18 mouse cellular contexts compared by ENCODE assay signal in the genomic region with DNA sequence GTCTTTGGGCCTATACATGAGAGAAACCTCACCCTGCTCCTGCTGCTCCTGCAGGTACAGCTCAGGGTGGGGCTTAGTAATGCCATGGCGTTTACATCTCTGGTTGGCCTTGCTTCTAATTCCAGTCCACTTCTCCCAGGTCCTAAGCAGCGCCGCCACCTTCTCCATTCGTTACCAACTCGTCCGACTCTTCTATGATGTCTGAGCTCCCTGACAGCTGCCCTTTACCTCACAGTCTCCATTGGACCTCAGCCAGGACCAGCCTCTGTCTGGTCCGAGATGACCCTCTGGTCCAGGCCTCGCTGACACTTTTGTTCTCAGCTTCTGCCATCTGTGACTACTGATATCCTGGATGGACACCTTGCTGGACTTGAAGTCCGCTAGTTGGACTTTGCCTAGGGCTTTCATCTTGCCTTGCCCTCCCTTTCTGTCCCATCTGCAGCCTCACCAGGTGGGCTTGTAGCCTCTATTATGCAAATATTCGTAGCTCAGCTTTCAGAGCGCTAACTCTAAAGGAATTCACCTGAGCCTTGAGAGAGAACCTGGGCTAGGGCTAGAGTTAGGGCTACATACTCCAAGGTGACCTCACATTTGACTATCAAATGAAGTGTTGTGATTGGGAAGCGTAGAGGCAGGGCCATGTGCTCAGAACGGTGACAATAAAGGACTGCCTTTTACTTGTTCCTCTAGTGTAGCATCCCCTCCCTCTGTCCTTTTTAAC. TPM values are rescaled to one million over a fixed set of nuclear protein-coding genes. Genes with fewer than 3 reads are reported as not detected.
DNase-seq lines count a peak whose midpoint lies in the region; ATAC-seq and TF ChIP-seq lines count a peak whose summit lies in the region.
"Had no signal": no experiment of that assay in that cellular context is flagged by ENCODE, and none has a peak within 500 bp of the region (broad histone marks: within the 10 kb centered on the region; RNA-seq: fewer than 3 reads in every experiment).

No protein-coding gene starts in this region.

- no peak overlapping the region for H3K9ac ChIP-seq in neural tube, embryonic 12.5 days
- H3K9ac ChIP-seq in liver, postnatal 0 days (replicated peaks): no peak overlapping the region; the same call in 1 of the 2 replicates
- H3K9ac ChIP-seq: forebrain, embryonic 13.5 days; heart, embryonic 12.5 days; limb, embryonic 13.5 days had no signal

- H3K27ac ChIP-seq in neural tube, embryonic 12.5 days: no peak overlapping the region
- peak overlapping the region; percentile 76; the same call in 1 of the 2 replicates for H3K27ac ChIP-seq in liver, postnatal 0 days (ENCODE audit: low read depth)

- H3K9me3 ChIP-seq in erythroblast, embryonic 14.5 days (ENCODE audit: control insufficient read depth, low read length): peaks cover 3% of the 10 kb centered on the region; the same call in 1 of the 2 replicates
- H3K9me3 ChIP-seq in neural tube, embryonic 12.5 days: no peaks in the 10 kb centered on the region
- H3K9me3 ChIP-seq in liver, postnatal 0 days (ENCODE audit: low read length): no peaks in the 10 kb centered on the region
- H3K9me3 ChIP-seq: forebrain, embryonic 13.5 days; heart, embryonic 12.5 days; limb, embryonic 13.5 days; megakaryocyte, embryonic 14.5 days had no signal

- no peak for TF ChIP-seq CTCF in liver, postnatal 0 days (IDR thresholded peaks at IDR 0.05; ENCODE audit: low read depth)
- no peak for TF ChIP-seq CTCF in lung, adult 2 months (IDR thresholded peaks at IDR 0.05; ENCODE audit: insufficient read depth, low read length)

- 97% methylated on average over 13 of the region's 13 CpGs for WGBS in neural tube, embryonic 12.5 days
- WGBS in liver, postnatal 0 days (ENCODE audit: insufficient replicate concordance): 91% methylated on average over 13 of the region's 13 CpGs
- WGBS in lung, adult 2 months: 91% methylated on average over 13 of the region's 13 CpGs

- H3K4me2 ChIP-seq in neural tube, embryonic 12.5 days (replicated peaks): no peak overlapping the region
- H3K4me2 ChIP-seq in liver, postnatal 0 days (ENCODE audit: low read depth, low read length): peak overlapping the region; percentile 54
- H3K4me2 ChIP-seq: forebrain, embryonic 13.5 days had no signal

- H3K36me3 ChIP-seq in erythroblast, embryonic 14.5 days (ENCODE audit: control insufficient read depth): peaks cover 95% of the 10 kb centered on the region
- peaks cover 44% of the 10 kb centered on the region for H3K36me3 ChIP-seq in neural tube, embryonic 12.5 days
- peaks cover 54% of the 10 kb centered on the region for H3K36me3 ChIP-seq in liver, postnatal 0 days (replicated peaks; ENCODE audit: insufficient read depth, low read length)

- no peak for DNase-seq in neural tube, embryonic 10.5 days (ENCODE audit: extremely low spot score, low spot score)
- DNase-seq in ZHBTc4 (ENCODE audit: low read depth, low spot score): peak; percentile 88
- DNase-seq in liver, postnatal 0 days: no peak
- DNase-seq in gastrocnemius, postnatal 10 days: no peak
- no peak for DNase-seq in lung, adult 2 months
- DNase-seq: heart, postnatal 4 days; kidney, adult 2 months; kidney, postnatal 36 days; layer of hippocampus, adult 9-11 months; thymus, adult 2 months had no signal

- no peak for TF ChIP-seq EP300 in liver, postnatal 0 days (IDR thresholded peaks at IDR 0.05; ENCODE audit: low read depth)

- peak overlapping the region; percentile 70 for H3K4me3 ChIP-seq in erythroblast, embryonic 14.5 days (replicated peaks)
- H3K4me3 ChIP-seq in neural tube, embryonic 12.5 days: 0 out of 2 replicates have a peak overlapping the region, but pooled peaks have one; percentile 1
- peak overlapping the region; percentile 79 for H3K4me3 ChIP-seq in liver, postnatal 0 days (ENCODE audit: low read depth, low read length)
- no peak overlapping the region for H3K4me3 ChIP-seq in lung, adult 2 months (replicated peaks; ENCODE audit: extremely low read depth, low read depth, low read length)
- H3K4me3 ChIP-seq: limb, embryonic 13.5 days had no signal

- H3K4me1 ChIP-seq in erythroblast, embryonic 14.5 days (ENCODE audit: control insufficient read depth): peaks cover 48% of the 10 kb centered on the region
- H3K4me1 ChIP-seq in neural tube, embryonic 12.5 days: peaks cover 22% of the 10 kb centered on the region
- peaks cover 20% of the 10 kb centered on the region for H3K4me1 ChIP-seq in liver, postnatal 0 days (ENCODE audit: insufficient read depth)
- no peaks in the 10 kb centered on the region; the same call in 1 of the 2 replicates for H3K4me1 ChIP-seq in lung, adult 2 months (ENCODE audit: control insufficient read depth, insufficient read depth, low read length)

- ATAC-seq in erythroblast, adult 5-6 weeks (replicated peaks; ENCODE audit: low FRiP score, poor library complexity, severe bottlenecking): no peak
- no peak for ATAC-seq in neural tube, embryonic 12.5 days (ENCODE audit: low FRiP score, low read depth)
- no peak for ATAC-seq in liver, postnatal 0 days
- ATAC-seq: lung, postnatal 0 days had no signal

- H3K27me3 ChIP-seq in erythroblast, embryonic 14.5 days (ENCODE audit: control insufficient read depth): no peaks in the 10 kb centered on the region
- H3K27me3 ChIP-seq in neural tube, embryonic 12.5 days (replicated peaks): no peaks in the 10 kb centered on the region
- H3K27me3 ChIP-seq in liver, postnatal 0 days (ENCODE audit: insufficient read depth, low read length): no peaks in the 10 kb centered on the region
- H3K27me3 ChIP-seq: forebrain, embryonic 13.5 days; heart, embryonic 12.5 days; limb, embryonic 13.5 days; megakaryocyte, embryonic 14.5 days had no signal

- TF ChIP-seq POLR2A in lung, adult 2 months (IDR thresholded peaks at IDR 0.05; ENCODE audit: borderline replicate concordance, extremely low read depth, low read depth, low read length): no peak

RNA-seq across cellular contexts. Expression of gene H2afx, which starts 1.4 kb away (rescaled TPM):
- 364 and 434 TPM in 2 replicates for polyA plus RNA-seq in erythroblast, embryonic 14.5 days (2012)
- total RNA-seq in erythroblast, adult 5-6 weeks (2015; ENCODE audit: low replicate concordance): 45.2 and 69.0 TPM in 2 replicates
- total RNA-seq in erythroblast, adult 5-6 weeks (2017; ENCODE audit: low replicate concordance): 159 and 219 TPM in 2 replicates
- polyA plus RNA-seq in neural tube, embryonic 12.5 days (2016; fragmentation: Nextera tagmentation; extraction: Ambion mirVana): 281 and 302 TPM in 2 replicates
- polyA plus RNA-seq in liver, postnatal 0 days (2015; fragmentation: Nextera tagmentation; extraction: Ambion mirVana): 152 and 164 TPM in 2 replicates
- 10 to 100 TPM; 41.0 to 47.2 TPM for total RNA-seq in gastrocnemius, postnatal 10 days (2021)
- polyA plus RNA-seq in lung, adult 2 months (2012; rRNA removed): 41.3 and 50.1 TPM in 2 replicates

RNA-seq across cellular contexts. Expression of gene Dpagt1, which starts 7.3 kb away (rescaled TPM):
- 0.15 and 0.20 TPM in 2 replicates for polyA plus RNA-seq in erythroblast, embryonic 14.5 days (2012)
- total RNA-seq in erythroblast, adult 5-6 weeks (2015; ENCODE audit: low replicate concordance): 9.2 and 17.1 TPM in 2 replicates
- 4.9 and 5.7 TPM in 2 replicates for total RNA-seq in erythroblast, adult 5-6 weeks (2017; ENCODE audit: low replicate concordance)
- 34.6 and 39.1 TPM in 2 replicates for polyA plus RNA-seq in neural tube, embryonic 12.5 days (2016; fragmentation: Nextera tagmentation; extraction: Ambion mirVana)
- polyA plus RNA-seq in liver, postnatal 0 days (2015; fragmentation: Nextera tagmentation; extraction: Ambion mirVana): 19.0 and 19.4 TPM in 2 replicates
- 10 to 100 TPM; 11.7 to 17.0 TPM for total RNA-seq in gastrocnemius, postnatal 10 days (2021)
- 50.0 and 58.7 TPM in 2 replicates for polyA plus RNA-seq in lung, adult 2 months (2012; rRNA removed)

RNA-seq across cellular contexts. Expression of gene Hmbs, which starts 10.9 kb away (rescaled TPM):
- 331 and 361 TPM in 2 replicates for polyA plus RNA-seq in erythroblast, embryonic 14.5 days (2012)
- total RNA-seq in erythroblast, adult 5-6 weeks (2015; ENCODE audit: low replicate concordance): 3,498 and 3,777 TPM in 2 replicates
- total RNA-seq in erythroblast, adult 5-6 weeks (2017; ENCODE audit: low replicate concordance): 2,796 and 3,284 TPM in 2 replicates
- polyA plus RNA-seq in neural tube, embryonic 12.5 days (2016; fragmentation: Nextera tagmentation; extraction: Ambion mirVana): 92.8 and 95.0 TPM in 2 replicates
- 517 and 539 TPM in 2 replicates for polyA plus RNA-seq in liver, postnatal 0 days (2015; fragmentation: Nextera tagmentation; extraction: Ambion mirVana)
- 10 to 100 TPM; 29.2 to 31.0 TPM for total RNA-seq in gastrocnemius, postnatal 10 days (2021)
- polyA plus RNA-seq in lung, adult 2 months (2012; rRNA removed): 21.8 and 27.7 TPM in 2 replicates

RNA-seq across cellular contexts. Expression of gene C2cd2l, which starts 13.0 kb away (rescaled TPM):
- 24.5 and 25.4 TPM in 2 replicates for polyA plus RNA-seq in erythroblast, embryonic 14.5 days (2012)
- 13.4 and 16.3 TPM in 2 replicates for total RNA-seq in erythroblast, adult 5-6 weeks (2015; ENCODE audit: low replicate concordance)
- 14.1 and 17.0 TPM in 2 replicates for total RNA-seq in erythroblast, adult 5-6 weeks (2017; ENCODE audit: low replicate concordance)
- 25.3 and 26.9 TPM in 2 replicates for polyA plus RNA-seq in neural tube, embryonic 12.5 days (2016; fragmentation: Nextera tagmentation; extraction: Ambion mirVana)
- polyA plus RNA-seq in liver, postnatal 0 days (2015; fragmentation: Nextera tagmentation; extraction: Ambion mirVana): 10.1 and 11.4 TPM in 2 replicates
- total RNA-seq in gastrocnemius, postnatal 10 days (2021): 10 to 100 TPM in 1 of 2 experiments, 1 to 10 TPM in 1; 7.5 to 15.7 TPM
- polyA plus RNA-seq in lung, adult 2 months (2012; rRNA removed): 77.9 and 88.0 TPM in 2 replicates

RNA-seq across cellular contexts. Expression of gene Hinfp, which starts 27.6 kb away (rescaled TPM):
- 0.57 and 0.75 TPM in 2 replicates for polyA plus RNA-seq in erythroblast, embryonic 14.5 days (2012)
- total RNA-seq in erythroblast, adult 5-6 weeks (2015; ENCODE audit: low replicate concordance): 2.5 and 4.6 TPM in 2 replicates
- total RNA-seq in erythroblast, adult 5-6 weeks (2017; ENCODE audit: low replicate concordance): 8.4 and 14.6 TPM in 2 replicates
- 31.2 and 33.5 TPM in 2 replicates for polyA plus RNA-seq in neural tube, embryonic 12.5 days (2016; fragmentation: Nextera tagmentation; extraction: Ambion mirVana)
- 4.5 and 6.3 TPM in 2 replicates for polyA plus RNA-seq in liver, postnatal 0 days (2015; fragmentation: Nextera tagmentation; extraction: Ambion mirVana)
- total RNA-seq in gastrocnemius, postnatal 10 days (2021): 10 to 100 TPM in 1 of 2 experiments, 1 to 10 TPM in 1; 9.8 to 11.0 TPM
- 16.9 and 21.3 TPM in 2 replicates for polyA plus RNA-seq in lung, adult 2 months (2012; rRNA removed)

Comparison
In these comparisons a context has a peak if more than half of its experiments do, and no peak if none do; other contexts are left out.
1. RNA of gene Dpagt1, which starts 7.3 kb away (polyA plus RNA-seq): 50.0 to 58.7 TPM in lung, adult 2 months, 34.6 to 39.1 TPM in neural tube, embryonic 12.5 days and 19.0 to 19.4 TPM in liver, postnatal 0 days; 0.15 to 0.20 TPM in erythroblast, embryonic 14.5 days; every median in the first group is over 10 times any median in the second.